Mouse (Mus musculus): ENCODE data around the gene Immp2l. TPM values are rescaled to one million over a fixed set of nuclear protein-coding genes. Genes with fewer than 3 reads are reported as not detected.

Immp2l gene
- polyA plus RNA-seq, 1 experiment from 2014 or later = 18.5 TPM

DNA sequence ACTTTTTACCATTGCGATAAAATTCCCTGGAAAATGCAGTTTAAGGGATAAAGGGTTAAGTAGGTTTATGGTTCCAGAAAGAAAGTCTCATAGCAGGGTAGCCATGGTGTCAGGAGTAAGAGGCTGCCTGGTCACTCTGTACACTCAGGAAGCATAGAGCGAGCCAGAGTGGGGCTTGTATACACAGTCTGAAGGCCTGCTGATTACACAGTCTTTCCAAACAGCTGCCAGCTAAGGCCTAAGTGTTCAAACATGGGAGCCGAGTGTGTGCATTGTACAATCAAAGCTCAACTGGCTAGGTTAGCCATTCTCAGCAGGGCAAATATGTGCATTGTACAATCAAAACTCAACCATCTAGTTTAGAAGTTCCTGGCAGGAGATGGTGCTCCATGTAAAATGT lies 393.2 kb downstream of the Immp2l start:
- 0 out of 2 replicates have a peak, but pooled peaks cover 9% of the 10 kb centered on the region for H3K4me1 ChIP-seq (ENCODE audit: control insufficient read depth, insufficient read depth, low read length)
- peak overlapping the region; percentile 75; the same call in 1 of the 2 replicates for H3K27ac ChIP-seq (ENCODE audit: low read length)
- no peaks in the 10 kb centered on the region for H3K36me3 ChIP-seq (ENCODE audit: control insufficient read depth, insufficient read depth, low read length)
- no peak overlapping the region for H3K4me3 ChIP-seq (ENCODE audit: low read depth, low read length)
- no peak overlapping the region for H3K9ac ChIP-seq (replicated peaks; ENCODE audit: low read depth, low read length)
- no peaks in the 10 kb centered on the region for H3K9me3 ChIP-seq (ENCODE audit: control insufficient read depth, low read depth, low read length)
- peak; percentile 96 for ATAC-seq (ENCODE audit: insufficient number of reproducible peaks, insufficient read depth, low FRiP score, low read depth)
- no peak overlapping the region for H3K4me2 ChIP-seq (replicated peaks; ENCODE audit: low read depth, low read length)
- no peaks in the 10 kb centered on the region for H3K27me3 ChIP-seq (ENCODE audit: control insufficient read depth, insufficient read depth, low read length)
- 23% methylated on average over 3 of the region's 3 CpGs for WGBS

DNA sequence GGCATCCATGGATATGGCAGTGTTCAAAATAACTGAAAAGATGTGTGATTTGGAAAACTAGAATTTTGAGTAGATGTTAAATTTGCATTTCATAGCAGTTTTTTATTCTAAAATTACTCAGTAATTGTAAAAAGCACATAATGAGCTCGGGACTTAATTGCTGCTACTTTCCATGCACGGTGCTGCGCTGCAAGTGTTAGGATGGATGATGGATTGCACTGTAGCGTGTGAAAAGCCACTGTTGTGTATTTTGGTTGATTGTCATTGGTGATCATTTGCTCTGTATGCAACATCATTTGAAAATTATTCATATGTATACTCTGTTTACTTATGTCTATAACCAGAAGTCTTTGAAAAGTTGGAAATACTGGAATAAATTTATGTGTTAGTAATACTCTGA lies 394.1 kb downstream of the Immp2l start:
- Histone ChIP-seq H3K27me3 (ENCODE audit: control insufficient read depth, insufficient read depth, low read length) (no peaks in the 10 kb centered on the region), H3K4me3 (ENCODE audit: low read depth, low read length) (no peak overlapping the region), H3K36me3 (ENCODE audit: control insufficient read depth, insufficient read depth, low read length) (no peaks in the 10 kb centered on the region), H3K9ac (replicated peaks; ENCODE audit: low read depth, low read length) (no peak overlapping the region), H3K4me2 (replicated peaks; ENCODE audit: low read depth, low read length) (no peak overlapping the region), H3K4me1 (ENCODE audit: control insufficient read depth, insufficient read depth, low read length) (0 out of 2 replicates have a peak, but pooled peaks cover 9% of the 10 kb centered on the region), H3K27ac (ENCODE audit: low read length) (no peak overlapping the region), H3K9me3 (ENCODE audit: control insufficient read depth, low read depth, low read length) (no peaks in the 10 kb centered on the region)
- 73% methylated on average over 4 of the region's 4 CpGs for WGBS
- ATAC-seq (ENCODE audit: insufficient number of reproducible peaks, insufficient read depth, low FRiP score, low read depth) = no peak

DNA sequence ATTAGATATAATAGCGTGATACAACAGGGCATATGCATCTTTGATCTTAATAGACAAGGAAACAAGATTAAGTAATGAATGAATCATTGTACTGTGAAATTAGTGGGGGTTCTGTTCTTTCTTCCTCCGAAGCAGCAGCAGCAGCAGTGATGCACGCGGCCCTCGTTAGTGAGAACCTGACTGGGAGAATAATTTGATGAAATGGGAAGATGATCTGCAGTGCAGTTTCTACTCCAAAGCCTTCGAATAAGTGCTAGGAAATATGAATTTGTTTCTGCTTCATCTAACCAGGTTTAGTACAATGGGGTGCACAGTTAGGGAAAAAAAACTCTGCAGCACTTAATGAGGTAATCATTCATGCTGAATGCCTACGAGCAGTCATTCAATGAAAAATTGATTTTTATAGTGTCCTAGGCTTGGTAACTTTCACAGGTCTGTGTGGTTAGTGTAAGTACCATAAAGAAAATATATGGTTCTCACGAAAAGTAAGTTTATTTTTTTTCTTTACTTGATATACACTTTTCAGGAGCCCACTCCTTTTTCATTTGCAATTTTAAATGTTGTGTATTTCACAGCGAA lies 401.3 kb downstream of the Immp2l start:
- no peak for ATAC-seq (ENCODE audit: insufficient number of reproducible peaks, insufficient read depth, low FRiP score, low read depth)
- Histone ChIP-seq H3K4me1 (ENCODE audit: control insufficient read depth, insufficient read depth, low read length) (no peaks in the 10 kb centered on the region), H3K9ac (replicated peaks; ENCODE audit: low read depth, low read length) (no peak overlapping the region), H3K27ac (ENCODE audit: low read length) (no peak overlapping the region), H3K4me3 (ENCODE audit: low read depth, low read length) (no peak overlapping the region), H3K27me3 (ENCODE audit: control insufficient read depth, insufficient read depth, low read length) (no peaks in the 10 kb centered on the region), H3K9me3 (ENCODE audit: control insufficient read depth, low read depth, low read length) (no peaks in the 10 kb centered on the region), H3K36me3 (ENCODE audit: control insufficient read depth, insufficient read depth, low read length) (no peaks in the 10 kb centered on the region), H3K4me2 (replicated peaks; ENCODE audit: low read depth, low read length) (no peak overlapping the region)
- WGBS = 65% methylated on average over 9 of the region's 9 CpGs

DNA sequence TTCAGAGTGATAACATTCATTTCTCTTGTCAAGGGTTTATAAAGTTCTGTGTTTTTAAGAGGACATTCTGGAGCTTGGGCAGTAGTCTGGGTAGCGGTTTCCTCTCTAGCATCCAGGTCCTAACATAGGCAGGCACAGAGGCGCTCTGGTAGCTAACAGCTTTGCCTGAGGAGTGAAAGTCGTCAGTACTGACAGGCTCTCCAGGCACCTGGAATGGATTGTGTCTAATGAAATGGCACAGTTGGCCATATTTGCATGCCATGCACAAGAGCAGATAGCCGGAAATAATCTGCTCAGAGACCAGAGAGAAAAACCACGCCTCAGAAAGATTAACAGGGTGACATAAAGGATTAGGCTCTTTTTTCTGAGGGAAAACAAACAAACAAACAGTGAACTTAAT lies 403.6 kb downstream of the Immp2l start:
- H3K9ac ChIP-seq (replicated peaks; ENCODE audit: low read depth, low read length) = no peak overlapping the region
- no peaks in the 10 kb centered on the region for H3K4me1 ChIP-seq (ENCODE audit: control insufficient read depth, insufficient read depth, low read length)
- no peaks in the 10 kb centered on the region for H3K9me3 ChIP-seq (ENCODE audit: control insufficient read depth, low read depth, low read length)
- 76% methylated on average over 5 of the region's 5 CpGs for WGBS
- H3K27ac ChIP-seq (ENCODE audit: low read length) = no peak overlapping the region
- no peak for ATAC-seq (ENCODE audit: insufficient number of reproducible peaks, insufficient read depth, low FRiP score, low read depth)
- no peak overlapping the region for H3K4me3 ChIP-seq (ENCODE audit: low read depth, low read length)
- no peaks in the 10 kb centered on the region for H3K27me3 ChIP-seq (ENCODE audit: control insufficient read depth, insufficient read depth, low read length)
- no peak overlapping the region for H3K4me2 ChIP-seq (replicated peaks; ENCODE audit: low read depth, low read length)
- H3K36me3 ChIP-seq (ENCODE audit: control insufficient read depth, insufficient read depth, low read length) = no peaks in the 10 kb centered on the region

DNA sequence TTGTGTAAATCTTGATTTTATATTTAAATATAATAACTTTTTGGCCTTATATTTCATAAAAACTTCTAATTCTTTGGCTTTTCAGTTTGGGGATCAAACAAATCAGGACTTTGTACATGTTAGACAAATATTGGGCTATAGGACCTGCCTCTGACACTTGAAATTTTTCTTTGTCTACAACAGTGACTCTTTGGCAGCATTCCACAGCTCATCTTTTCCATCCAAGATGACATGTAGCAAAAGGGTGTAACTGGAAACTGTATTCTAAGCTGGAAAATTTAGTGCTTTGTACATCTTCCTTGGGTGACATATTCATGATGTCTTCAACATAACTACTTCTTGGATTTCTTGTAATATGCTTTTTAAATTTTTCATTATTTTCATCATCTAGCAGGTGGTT lies 404.9 kb downstream of the Immp2l start:
- no peaks in the 10 kb centered on the region for H3K9me3 ChIP-seq (ENCODE audit: control insufficient read depth, low read depth, low read length)
- ATAC-seq (ENCODE audit: insufficient number of reproducible peaks, insufficient read depth, low FRiP score, low read depth) = no peak
- no peaks in the 10 kb centered on the region for H3K36me3 ChIP-seq (ENCODE audit: control insufficient read depth, insufficient read depth, low read length)
- no peaks in the 10 kb centered on the region for H3K4me1 ChIP-seq (ENCODE audit: control insufficient read depth, insufficient read depth, low read length)
- no peak overlapping the region for H3K4me2 ChIP-seq (replicated peaks; ENCODE audit: low read depth, low read length)
- no peaks in the 10 kb centered on the region for H3K27me3 ChIP-seq (ENCODE audit: control insufficient read depth, insufficient read depth, low read length)
- H3K4me3 ChIP-seq (ENCODE audit: low read depth, low read length) = no peak overlapping the region
- H3K27ac ChIP-seq (ENCODE audit: low read length) = no peak overlapping the region
- H3K9ac ChIP-seq (replicated peaks; ENCODE audit: low read depth, low read length) = no peak overlapping the region

DNA sequence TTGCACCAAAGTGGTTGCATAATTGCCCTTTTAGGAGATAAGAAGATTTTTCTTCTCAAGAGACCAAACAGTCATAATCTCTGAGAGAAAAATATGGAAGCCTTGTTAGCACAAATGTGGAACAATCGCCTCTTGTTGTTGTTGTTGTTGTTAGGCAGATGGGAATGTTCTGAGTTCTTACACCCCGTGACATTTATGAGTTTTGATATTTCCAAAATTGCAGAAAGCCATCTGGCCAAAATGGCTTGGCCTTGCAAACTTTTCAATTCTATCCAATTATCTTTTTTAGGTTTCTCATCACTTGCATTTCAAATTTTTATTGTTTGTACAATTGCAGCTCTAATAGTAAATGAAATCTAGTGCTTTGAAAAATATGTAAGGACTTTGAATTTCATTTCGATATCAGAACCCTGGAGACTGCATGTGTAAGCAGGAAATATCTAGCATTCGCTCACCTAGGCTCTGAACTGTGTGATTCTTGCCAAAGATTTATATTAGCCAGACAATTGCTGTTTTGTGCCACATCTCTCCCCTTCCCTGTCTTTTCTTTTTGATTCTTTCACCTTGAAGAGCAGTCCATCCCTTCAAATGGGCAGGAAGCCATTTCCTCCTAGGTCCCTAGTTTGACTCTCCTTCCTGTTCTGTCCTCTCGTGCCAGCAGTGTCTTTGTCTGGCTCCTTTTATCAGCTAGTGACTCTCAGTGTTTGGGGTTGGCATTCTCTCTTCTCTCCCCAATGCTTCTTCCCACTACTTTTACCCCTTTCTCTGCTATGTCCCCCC lies 412.5 kb downstream of the Immp2l start:
- H3K4me3 ChIP-seq (ENCODE audit: low read depth, low read length) = no peak overlapping the region
- no peak overlapping the region for H3K9ac ChIP-seq (replicated peaks; ENCODE audit: low read depth, low read length)
- no peaks in the 10 kb centered on the region for H3K36me3 ChIP-seq (ENCODE audit: control insufficient read depth, insufficient read depth, low read length)
- ATAC-seq (ENCODE audit: insufficient number of reproducible peaks, insufficient read depth, low FRiP score, low read depth) = no peak
- H3K27ac ChIP-seq (ENCODE audit: low read length) = no peak overlapping the region
- H3K9me3 ChIP-seq (ENCODE audit: control insufficient read depth, low read depth, low read length) = no peaks in the 10 kb centered on the region
- 77% methylated on average over 5 of the region's 5 CpGs for WGBS
- no peaks in the 10 kb centered on the region for H3K4me1 ChIP-seq (ENCODE audit: control insufficient read depth, insufficient read depth, low read length)
- no peaks in the 10 kb centered on the region for H3K27me3 ChIP-seq (ENCODE audit: control insufficient read depth, insufficient read depth, low read length)
- H3K4me2 ChIP-seq (replicated peaks; ENCODE audit: low read depth, low read length) = no peak overlapping the region

DNA sequence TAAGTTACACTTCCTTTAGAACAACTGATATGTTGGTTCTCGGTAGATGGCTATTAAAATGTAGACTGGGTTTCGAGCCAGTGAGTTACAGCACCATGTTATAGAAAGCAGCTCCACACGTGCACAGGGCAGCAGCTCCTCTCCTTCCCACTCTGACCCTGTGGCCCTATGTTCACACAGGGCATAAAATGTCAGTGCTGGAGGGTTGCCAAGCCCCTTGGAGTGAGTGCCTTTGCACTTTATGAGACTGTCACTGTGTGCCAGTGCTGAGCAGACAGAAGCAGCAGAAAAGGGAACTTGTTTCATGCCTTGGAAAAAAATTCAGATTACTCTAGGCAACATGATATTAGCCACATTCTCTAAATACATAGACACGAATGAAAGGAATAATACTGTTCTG lies 414.6 kb downstream of the Immp2l start:
- Histone ChIP-seq H3K9ac (replicated peaks; ENCODE audit: low read depth, low read length) (no peak overlapping the region), H3K9me3 (ENCODE audit: control insufficient read depth, low read depth, low read length) (no peaks in the 10 kb centered on the region), H3K27me3 (ENCODE audit: control insufficient read depth, insufficient read depth, low read length) (no peaks in the 10 kb centered on the region), H3K36me3 (ENCODE audit: control insufficient read depth, insufficient read depth, low read length) (no peaks in the 10 kb centered on the region), H3K27ac (ENCODE audit: low read length) (no peak overlapping the region), H3K4me1 (ENCODE audit: control insufficient read depth, insufficient read depth, low read length) (no peaks in the 10 kb centered on the region), H3K4me3 (ENCODE audit: low read depth, low read length) (no peak overlapping the region), H3K4me2 (replicated peaks; ENCODE audit: low read depth, low read length) (no peak overlapping the region)
- no peak for ATAC-seq (ENCODE audit: insufficient number of reproducible peaks, insufficient read depth, low FRiP score, low read depth)
- 52% methylated on average over 4 of the region's 4 CpGs for WGBS

DNA sequence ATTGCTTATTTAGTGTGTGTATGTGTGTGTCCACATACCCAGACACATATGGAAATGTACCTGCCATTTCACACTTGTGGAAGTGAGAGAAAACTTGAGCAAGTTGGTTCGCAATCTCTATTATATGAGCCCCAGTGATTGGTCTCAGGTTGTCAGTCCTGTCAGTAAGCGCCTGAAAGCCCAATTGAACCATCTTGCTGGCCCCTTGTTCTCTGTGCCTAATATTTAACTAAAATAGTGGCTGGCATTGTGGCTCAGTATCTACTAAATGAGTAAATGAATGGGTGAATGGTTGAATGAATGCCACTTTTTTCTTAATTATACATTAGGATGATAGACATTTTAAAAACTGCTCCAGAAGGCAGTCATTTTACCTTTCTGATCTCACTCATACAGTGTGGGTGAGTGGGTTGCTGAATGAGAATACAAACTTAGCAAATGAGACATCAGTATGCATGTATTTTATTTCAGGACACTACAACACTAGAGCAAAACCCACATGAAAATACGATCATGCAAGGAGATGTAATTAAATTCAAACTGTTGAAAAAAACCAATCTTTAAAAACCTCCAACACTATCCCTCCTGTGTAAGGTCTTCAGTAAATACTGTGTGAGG lies 444.6 kb downstream of the Immp2l start:
- no peaks in the 10 kb centered on the region for H3K36me3 ChIP-seq (ENCODE audit: control insufficient read depth, insufficient read depth, low read length)
- WGBS = 92% methylated on average over 3 of the region's 3 CpGs
- H3K9ac ChIP-seq (replicated peaks; ENCODE audit: low read depth, low read length) = no peak overlapping the region
- H3K4me1 ChIP-seq (ENCODE audit: control insufficient read depth, insufficient read depth, low read length) = no peaks in the 10 kb centered on the region
- H3K27ac ChIP-seq (ENCODE audit: low read length) = no peak overlapping the region
- H3K9me3 ChIP-seq (ENCODE audit: control insufficient read depth, low read depth, low read length) = no peaks in the 10 kb centered on the region
- H3K27me3 ChIP-seq (ENCODE audit: control insufficient read depth, insufficient read depth, low read length) = no peaks in the 10 kb centered on the region
- no peak for ATAC-seq (ENCODE audit: insufficient number of reproducible peaks, insufficient read depth, low FRiP score, low read depth)
- no peak overlapping the region for H3K4me3 ChIP-seq (ENCODE audit: low read depth, low read length)
- no peak overlapping the region for H3K4me2 ChIP-seq (replicated peaks; ENCODE audit: low read depth, low read length)

Data from stomach, embryonic 14.5 days (tissue).